Mouse (Mus musculus) myocyte (in vitro differentiated cells): ENCODE measurements around the gene Snapc3. TPM values are rescaled to one million over a fixed set of nuclear protein-coding genes. Genes with fewer than 3 reads are reported as not detected.

Experiments used
- H3K27me3 ChIP-seq: one replicate; pipeline ENCODE4 v1.6.1; 2011; ENCODE audit not compliant: control insufficient read depth, insufficient read depth, insufficient read length
- H3K36me3 ChIP-seq: one replicate; pipeline ENCODE4 v1.6.1; 2011; ENCODE audit not compliant: control insufficient read depth, insufficient read depth
- H3K4me2 ChIP-seq: one replicate; pipeline ENCODE4 v1.6.1; 2011; ENCODE audit warnings: low read depth, control low read depth
- H3K4me3 ChIP-seq: one replicate; pipeline ENCODE4 v1.5.1; 2011; ENCODE audit warnings: mild to moderate bottlenecking, control low read depth, moderate library complexity
- H3K79me2 ChIP-seq: one replicate; pipeline ENCODE4 v1.6.1; 2011; ENCODE audit not compliant: control insufficient read depth, insufficient read depth
- H3ac ChIP-seq: one replicate; pipeline ENCODE4 v1.6.1; 2011; ENCODE audit not compliant: control insufficient read depth, insufficient read length
- CEBPB ChIP-seq: IDR thresholded peaks from 2 replicates; pipeline ENCODE4 v1.6.1; 2011; ENCODE audit warnings: mild to moderate bottlenecking, moderate library complexity; ENCODE audit not compliant: poor library complexity, insufficient read depth, severe bottlenecking
- E2F4 ChIP-seq: IDR thresholded peaks from one replicate; pipeline ENCODE4 v1.6.1; 2011; ENCODE audit warnings: mild to moderate bottlenecking, control low read depth, moderate library complexity; ENCODE audit not compliant: insufficient read depth
- MAX ChIP-seq: IDR thresholded peaks from one replicate; pipeline ENCODE4 v1.6.1; 2011; ENCODE audit warnings: low read depth, mild to moderate bottlenecking, control low read depth
- MYOD1 ChIP-seq, 3 experiments: IDR thresholded peaks; one replicate each; pipeline ENCODE4 v1.6.1; 2011; ENCODE audit warnings: control low read depth in 2 of 3, low read depth in 2 of 3, mild to moderate bottlenecking in 2 of 3, moderate library complexity in 1 of 3; ENCODE audit not compliant: insufficient read length in 2 of 3, control insufficient read depth in 1 of 3
- MYOG ChIP-seq, 3 experiments: IDR thresholded peaks; one replicate each; pipeline ENCODE4 v1.6.1; 2011; ENCODE audit warnings: control low read depth in 2 of 3, low read depth in 2 of 3, mild to moderate bottlenecking in 2 of 3; ENCODE audit not compliant: insufficient read length in 2 of 3, control insufficient read depth in 1 of 3, insufficient read depth in 1 of 3
- POLR2A ChIP-seq: IDR thresholded peaks from one replicate; pipeline ENCODE4 v1.6.1; 2011; ENCODE audit warnings: low read depth, mild to moderate bottlenecking, control low read depth, moderate library complexity; ENCODE audit not compliant: insufficient read length
- POLR2AphosphoS2 ChIP-seq: IDR thresholded peaks from one replicate; pipeline ENCODE4 v1.6.1; 2011; ENCODE audit warnings: low read depth, control low read depth; ENCODE audit not compliant: insufficient read length
- REST ChIP-seq: IDR thresholded peaks from one replicate; pipeline ENCODE4 v1.6.1; 2011; ENCODE audit warnings: mild to moderate bottlenecking, control low read depth, moderate library complexity; ENCODE audit not compliant: insufficient read depth, insufficient read length
- SRF ChIP-seq: IDR thresholded peaks from one replicate; pipeline ENCODE4 v1.6.1; 2011; ENCODE audit warnings: low read depth; ENCODE audit not compliant: control insufficient read depth, insufficient read length
- TCF12 ChIP-seq: IDR thresholded peaks from one replicate; pipeline ENCODE4 v1.6.1; 2011; ENCODE audit warnings: mild to moderate bottlenecking, control low read depth; ENCODE audit not compliant: poor library complexity, insufficient read depth, severe bottlenecking
- TCF3 ChIP-seq: IDR thresholded peaks from one replicate; pipeline ENCODE4 v1.6.1; 2011; ENCODE audit warnings: low read depth, control low read depth; ENCODE audit not compliant: insufficient read length
- USF1 ChIP-seq: IDR thresholded peaks from one replicate; pipeline ENCODE4 v1.6.1; 2011; ENCODE audit warnings: low read depth, mild to moderate bottlenecking, control low read depth, moderate library complexity
- polyA plus RNA-seq: library from polyadenylated mRNA; unstranded; fragments of >200 nt; fragmentation: generic; extraction: Trizol; gene quantifications from one replicate; pipeline ENCODE4 v1.2.1, GENCODE M21; 2012; ENCODE audit warnings: missing spikeins

Snapc3 gene
- polyA plus RNA-seq, 1 experiment = 18.4 TPM

- Histone ChIP-seq H3K4me2 (no peak overlapping the region), H3ac (no peak overlapping the region), H3K27me3 (no peaks in the 10 kb centered on the region), H3K36me3 (no peaks in the 10 kb centered on the region), H3K4me3 (no peak overlapping the region), H3K79me2 (no peaks in the 10 kb centered on the region)
- TF ChIP-seq MYOG (IDR thresholded peaks at IDR 0.05; ENCODE audit: control insufficient read depth in 1 of 3, insufficient read depth in 1 of 3, insufficient read length in 2 of 3, low read depth in 2 of 3) (no peak), E2F4 (no peak), POLR2A (no peak), CEBPB (no peak), TCF3 (no peak), REST (no peak), USF1 (no peak), POLR2AphosphoS2 (no peak), SRF (no peak), MYOD1 (IDR thresholded peaks at IDR 0.05; ENCODE audit: control insufficient read depth in 1 of 3, insufficient read length in 2 of 3, low read depth in 2 of 3) (no peak), TCF12 (no peak), MAX (no peak)
These were observed 16.6 kb upstream of the Snapc3 start for GRCm38 (mm10) chr4:83400691-83401595.

GRCm38 (mm10) chr4:83401712-83402111 is 15.8 kb upstream of the Snapc3 start:
- Histone ChIP-seq H3K36me3 (no peaks in the 10 kb centered on the region), H3K4me2 (no peak overlapping the region), H3K79me2 (no peaks in the 10 kb centered on the region), H3ac (no peak overlapping the region), H3K27me3 (no peaks in the 10 kb centered on the region), H3K4me3 (no peak overlapping the region)
- no peak for TF ChIP-seq MYOD1 (IDR thresholded peaks at IDR 0.05; ENCODE audit: control insufficient read depth in 1 of 3, insufficient read length in 2 of 3, low read depth in 2 of 3)
- TF ChIP-seq E2F4 = no peak
- no peak for TF ChIP-seq MYOG (IDR thresholded peaks at IDR 0.05; ENCODE audit: control insufficient read depth in 1 of 3, insufficient read depth in 1 of 3, insufficient read length in 2 of 3, low read depth in 2 of 3)
- TF ChIP-seq TCF3 = no peak
- no peak for TF ChIP-seq USF1
- no peak for TF ChIP-seq CEBPB
- TF ChIP-seq MAX = no peak
- TF ChIP-seq POLR2AphosphoS2 = no peak
- TF ChIP-seq TCF12 = no peak
- no peak for TF ChIP-seq POLR2A
- no peak for TF ChIP-seq REST
- no peak for TF ChIP-seq SRF

- TF ChIP-seq TCF3 (no peak), MYOD1 (IDR thresholded peaks at IDR 0.05; ENCODE audit: control insufficient read depth in 1 of 3, insufficient read length in 2 of 3, low read depth in 2 of 3) (no peak), MYOG (IDR thresholded peaks at IDR 0.05; ENCODE audit: control insufficient read depth in 1 of 3, insufficient read depth in 1 of 3, insufficient read length in 2 of 3, low read depth in 2 of 3) (no peak), MAX (no peak), REST (no peak), POLR2A (no peak), CEBPB (no peak), SRF (no peak), POLR2AphosphoS2 (no peak)
- H3K36me3 ChIP-seq = no peaks in the 10 kb centered on the region
- H3K79me2 ChIP-seq = no peaks in the 10 kb centered on the region
- H3K4me3 ChIP-seq = no peak overlapping the region
- no peak overlapping the region for H3K4me2 ChIP-seq
- no peaks in the 10 kb centered on the region for H3K27me3 ChIP-seq
- H3ac ChIP-seq = no peak overlapping the region
These were observed 9.8 kb upstream of the Snapc3 start for GRCm38 (mm10) chr4:83407688-83408087.

GRCm38 (mm10) chr4:83409867-83410505 is 7.5 kb upstream of the Snapc3 start:
- no peak overlapping the region for H3ac ChIP-seq
- no peaks in the 10 kb centered on the region for H3K79me2 ChIP-seq
- H3K27me3 ChIP-seq = no peaks in the 10 kb centered on the region
- H3K36me3 ChIP-seq = no peaks in the 10 kb centered on the region
- H3K4me3 ChIP-seq = no peak overlapping the region
- no peak overlapping the region for H3K4me2 ChIP-seq
- no peak for TF ChIP-seq MAX
- no peak for TF ChIP-seq TCF3
- TF ChIP-seq TCF12 = no peak
- no peak for TF ChIP-seq CEBPB
- no peak for TF ChIP-seq MYOG (IDR thresholded peaks at IDR 0.05; ENCODE audit: control insufficient read depth in 1 of 3, insufficient read depth in 1 of 3, insufficient read length in 2 of 3, low read depth in 2 of 3)
- TF ChIP-seq USF1 = no peak
- TF ChIP-seq E2F4 = no peak
- TF ChIP-seq POLR2A = no peak
- no peak for TF ChIP-seq REST
- no peak for TF ChIP-seq SRF
- TF ChIP-seq MYOD1 (IDR thresholded peaks at IDR 0.05; ENCODE audit: control insufficient read depth in 1 of 3, insufficient read length in 2 of 3, low read depth in 2 of 3) = no peak
- no peak for TF ChIP-seq POLR2AphosphoS2
